Mouse (Mus musculus): ENCODE data around the gene Fnbp1.

The Fnbp1 gene

GRCm38 (mm10) chr2:31124694-31125093, 17.1 kb downstream of the Fnbp1 start:
- in situ Hi-C loops (cut with MseI, MboI): no loop called here

DNA sequence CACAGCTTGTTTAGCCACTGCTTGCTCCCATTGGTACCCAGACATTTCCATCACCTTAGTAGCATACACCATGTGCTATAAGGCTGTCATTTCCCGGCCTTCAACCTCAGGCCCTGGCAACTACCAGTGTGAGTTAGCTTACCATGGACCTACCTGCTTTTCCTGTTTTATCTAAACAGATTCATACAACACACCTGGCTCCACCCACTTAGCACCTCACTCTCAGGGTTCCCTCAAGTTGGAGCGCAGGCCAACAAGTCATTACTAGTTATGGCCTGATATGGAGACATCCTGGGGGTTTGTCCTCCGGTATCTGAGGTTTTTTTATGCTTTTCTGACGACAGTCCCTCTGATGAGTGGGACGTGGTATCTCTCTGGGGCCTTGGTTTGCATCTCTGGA, 18.3 kb downstream of the Fnbp1 start:
- in situ Hi-C loops (cut with MseI, MboI): no loop called here

DNA sequence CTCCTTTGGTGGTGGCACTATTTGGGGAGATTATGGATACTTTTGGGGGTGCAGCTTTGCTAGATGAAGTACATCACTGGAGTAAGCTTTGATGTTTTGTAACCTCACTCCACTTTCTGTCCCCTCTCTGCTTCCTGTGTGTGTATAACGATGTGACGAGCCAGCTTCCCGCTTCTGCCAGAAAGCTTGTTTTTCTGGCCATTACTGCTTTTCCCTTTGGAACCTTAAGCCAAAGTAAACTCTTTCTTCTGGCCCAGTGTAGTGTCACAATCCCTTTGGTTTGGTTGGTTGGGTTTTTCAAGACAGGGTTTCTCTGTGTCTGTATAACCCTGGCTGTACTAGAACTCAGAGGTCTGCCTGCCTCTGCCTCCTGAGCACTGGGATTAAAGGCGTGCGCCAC, 19.0 kb downstream of the Fnbp1 start:
- in situ Hi-C loops (cut with MseI, MboI): no loop called here

DNA sequence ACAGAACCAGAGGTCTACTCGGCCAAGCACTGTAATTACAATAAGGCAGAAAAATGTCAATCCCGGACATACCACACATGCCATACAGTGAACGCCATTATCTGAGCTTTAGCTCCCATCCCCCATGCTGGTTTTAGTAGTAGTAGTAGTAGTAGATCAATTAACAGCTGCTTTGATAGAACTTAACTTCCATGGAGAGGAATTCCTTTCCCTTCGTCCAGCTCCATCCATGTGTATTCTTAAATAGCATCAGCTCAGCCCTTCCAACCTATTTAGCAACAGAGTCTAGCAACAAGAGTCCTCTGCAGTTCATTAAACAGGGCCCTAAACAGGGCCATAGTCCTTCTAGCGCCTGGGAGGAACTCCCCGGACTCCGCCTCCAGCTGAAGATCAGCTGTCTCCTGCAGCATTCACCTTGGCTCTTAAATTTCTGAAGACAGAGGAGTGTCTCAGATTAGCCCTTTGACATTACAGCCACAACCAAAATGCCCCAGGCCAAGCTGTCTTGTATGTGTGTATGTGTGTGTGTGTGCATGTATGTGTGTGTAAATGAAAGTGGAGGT, 20.6 kb downstream of the Fnbp1 start:
- in situ Hi-C loops (cut with MseI, MboI): no loop called here

DNA sequence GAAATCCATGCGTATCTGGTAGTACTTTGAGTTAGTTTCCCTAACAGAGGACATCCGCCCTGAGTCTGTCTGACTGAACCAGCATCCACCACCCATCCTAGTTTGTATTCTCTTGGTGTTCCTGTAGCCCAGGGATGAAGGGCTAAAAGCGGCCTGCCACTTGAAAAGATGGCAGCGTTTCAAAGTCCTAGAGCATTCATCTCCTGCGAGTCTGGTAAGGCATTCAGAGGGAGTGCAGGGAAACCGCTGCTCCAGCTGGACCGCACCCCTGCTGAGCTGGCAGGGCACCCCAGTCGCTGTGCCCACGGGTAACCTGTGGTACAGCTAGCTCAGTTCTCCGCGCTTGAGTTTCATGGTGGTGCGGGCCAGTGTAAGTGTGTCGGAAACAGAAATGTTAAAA, 22.0 kb downstream of the Fnbp1 start:
- in situ Hi-C loops (cut with MseI, MboI): no loop called here

GRCm38 (mm10) chr2:31118639-31119380, 23.0 kb downstream of the Fnbp1 start:
- in situ Hi-C loops (cut with MseI, MboI): no loop called here

GRCm38 (mm10) chr2:31118211-31118610, 23.6 kb downstream of the Fnbp1 start:
- in situ Hi-C loops (cut with MseI, MboI): no loop called here

DNA sequence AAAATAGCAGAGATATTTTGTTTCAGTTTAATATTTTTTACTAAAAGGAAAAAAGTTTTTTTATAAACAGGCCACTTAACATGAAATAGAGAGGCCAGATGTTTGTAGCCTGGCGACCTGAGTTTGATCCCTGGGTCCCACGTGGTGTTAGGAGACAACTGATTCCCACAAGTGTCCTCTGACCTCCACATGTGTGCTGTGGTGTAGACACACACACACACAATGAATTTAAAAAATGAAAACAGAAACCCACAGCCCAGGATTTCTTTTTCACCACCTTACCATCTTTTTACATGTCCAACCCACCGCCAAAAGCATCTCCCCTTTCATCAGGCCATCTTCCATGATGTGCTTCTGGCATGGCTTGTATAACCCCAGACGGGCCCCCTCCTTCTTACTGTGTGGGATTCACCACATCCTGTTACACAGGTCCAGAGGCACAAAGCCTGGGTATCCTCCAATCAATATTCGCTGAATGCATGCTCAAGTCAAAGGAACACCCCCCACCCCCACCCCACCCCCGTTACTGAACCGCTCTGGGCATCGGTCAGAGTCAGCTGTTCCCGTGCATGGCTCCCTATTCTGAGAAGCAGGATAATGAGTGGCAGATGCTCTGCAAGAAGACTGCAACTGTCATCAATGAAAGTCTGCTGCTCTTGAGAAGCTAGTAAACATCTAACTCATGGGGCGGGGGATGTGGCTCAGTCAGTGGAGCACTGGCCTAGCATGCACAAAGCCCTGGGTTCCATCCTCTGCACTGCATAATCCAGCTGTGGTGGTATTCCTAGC, 25.7 kb downstream of the Fnbp1 start:
- in situ Hi-C loops (cut with MseI, MboI): no loop called here

GRCm38 (mm10) chr2:31115091-31115942, 26.5 kb downstream of the Fnbp1 start:
- in situ Hi-C loops (cut with MseI, MboI): no loop called here

DNA sequence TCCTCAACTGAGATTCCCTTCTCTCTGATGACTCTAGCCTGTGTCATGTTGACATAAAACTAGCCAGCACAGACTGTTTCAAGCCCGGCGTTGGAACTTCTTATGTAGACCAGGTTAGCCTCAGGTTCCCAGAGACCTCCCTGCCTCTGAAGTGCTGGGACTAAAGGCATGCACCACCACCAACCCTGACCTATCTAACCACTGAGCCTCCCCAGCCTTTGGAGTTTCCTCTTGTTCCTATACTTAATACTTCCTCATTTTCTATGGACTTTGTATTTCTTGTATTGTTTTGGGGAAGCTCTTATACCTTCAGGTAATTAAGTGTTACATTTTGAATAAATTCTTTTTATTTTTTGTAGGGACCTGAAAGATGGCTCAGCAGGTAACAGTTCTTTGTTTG, 27.6 kb downstream of the Fnbp1 start:
- in situ Hi-C loops (cut with MseI, MboI): no loop called here

GRCm38 (mm10) chr2:31111685-31112084, 30.1 kb downstream of the Fnbp1 start:
- in situ Hi-C loops (cut with MseI, MboI): no loop called here

GRCm38 (mm10) chr2:31109960-31110548, 31.8 kb downstream of the Fnbp1 start:
- in situ Hi-C loops (cut with MseI, MboI): no loop called here

- in situ Hi-C loops (cut with MseI, MboI): no loop called here
These were observed 33.6 kb downstream of the Fnbp1 start for GRCm38 (mm10) chr2:31108186-31108585.

DNA sequence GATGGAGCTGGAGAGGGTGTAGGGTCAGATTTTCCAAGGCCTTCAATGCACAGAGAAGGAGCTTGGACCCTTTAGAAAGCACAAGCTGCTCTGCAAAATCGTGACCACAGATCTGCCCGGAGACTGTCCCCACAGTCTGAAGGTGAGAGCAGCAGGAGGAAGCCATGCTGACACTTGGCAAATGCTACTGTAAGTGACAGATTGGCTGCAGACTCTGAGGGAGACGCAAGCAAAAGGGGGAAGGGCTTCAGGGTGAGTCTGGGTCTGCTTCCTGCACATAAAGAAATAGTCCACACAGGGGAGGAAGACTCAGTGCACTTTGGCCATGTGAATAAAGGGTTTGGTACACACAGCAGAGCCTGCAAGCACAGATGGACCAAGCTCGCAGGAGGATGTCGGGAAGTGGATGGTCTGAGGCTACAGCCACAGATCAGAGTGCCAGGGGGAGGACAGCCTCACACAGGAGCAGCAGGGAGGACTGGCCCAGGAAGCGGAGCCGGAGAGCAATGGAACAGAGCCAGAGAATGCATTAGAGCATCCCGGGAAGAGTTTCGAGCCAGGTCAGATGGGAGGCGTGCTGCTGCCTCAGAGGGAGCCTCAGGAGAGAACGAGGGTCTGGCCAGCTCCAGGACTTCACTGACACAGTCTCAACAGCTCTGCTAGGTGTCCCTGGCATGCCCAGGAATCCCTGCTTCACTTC, 35.0 kb downstream of the Fnbp1 start:
- in situ Hi-C loops (cut with MseI, MboI): no loop called here

GRCm38 (mm10) chr2:31106004-31106403, 35.8 kb downstream of the Fnbp1 start:
- in situ Hi-C loops (cut with MseI, MboI): no loop called here

GRCm38 (mm10) chr2:31105279-31105678, 36.5 kb downstream of the Fnbp1 start:
- in situ Hi-C loops (cut with MseI, MboI): no loop called here

DNA sequence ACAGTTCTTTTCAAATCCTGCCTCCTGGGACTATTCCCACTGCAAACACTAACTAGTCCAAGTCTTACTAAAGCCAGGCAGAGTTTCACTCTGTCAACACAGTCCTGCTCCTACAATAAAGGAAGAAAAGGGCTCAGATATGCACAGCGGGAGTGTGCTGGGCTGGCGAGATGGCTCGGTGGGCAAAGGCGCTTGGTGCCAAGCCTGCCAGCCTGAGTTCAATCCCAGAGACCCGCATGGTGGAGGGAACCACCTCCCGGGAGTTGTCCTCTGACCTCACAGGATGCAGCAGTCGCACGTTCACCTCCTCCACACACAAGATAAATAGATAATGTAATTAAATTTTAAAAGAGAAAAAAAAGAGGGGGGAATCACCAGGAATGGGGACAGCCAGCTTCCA, 38.5 kb downstream of the Fnbp1 start:
- in situ Hi-C loops (cut with MseI, MboI): no loop called here

DNA sequence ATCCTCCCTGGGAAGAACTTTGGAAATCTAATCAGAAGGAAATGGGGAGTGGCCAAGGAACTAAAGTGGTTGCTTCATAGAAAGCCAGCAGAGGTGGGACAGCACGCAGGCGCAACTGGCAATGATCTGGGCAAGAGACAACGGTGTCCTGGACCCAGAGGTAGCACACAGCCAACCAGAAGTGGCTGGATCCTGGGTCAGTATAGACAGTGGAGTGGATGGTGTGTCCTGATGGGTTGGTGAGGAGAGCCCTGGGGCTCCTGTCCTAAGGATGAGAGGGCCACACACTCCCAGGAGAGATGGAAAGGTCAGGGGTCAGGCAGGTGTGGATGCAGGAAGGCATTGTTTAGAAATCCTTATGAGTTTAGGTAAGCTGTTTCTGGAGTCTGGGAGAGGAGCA, 40.5 kb downstream of the Fnbp1 start:
- in situ Hi-C loops (cut with MseI, MboI): no loop called here

GRCm38 (mm10) chr2:31099079-31099478, 42.7 kb downstream of the Fnbp1 start:
- in situ Hi-C loops (cut with MseI, MboI): no loop called here

DNA sequence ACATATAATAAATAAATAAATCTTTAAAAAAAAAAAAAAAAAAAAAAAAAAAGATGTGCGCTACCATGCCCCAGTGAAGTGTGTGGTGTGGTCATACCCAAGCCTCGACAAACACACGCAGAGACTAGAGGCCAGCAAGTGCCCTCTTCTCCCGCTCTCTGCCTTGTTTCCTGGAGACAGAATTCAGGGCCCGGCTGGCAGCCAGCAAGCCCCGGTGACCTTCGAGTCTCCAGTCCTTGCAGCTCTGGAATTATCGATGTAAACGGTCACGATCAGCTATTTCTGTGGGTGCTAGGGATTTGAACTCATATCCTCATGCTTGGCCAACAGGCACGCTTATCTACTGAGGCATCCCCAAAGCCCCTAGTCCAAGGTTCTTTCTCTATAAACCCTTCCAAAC, 43.2 kb downstream of the Fnbp1 start:
- in situ Hi-C loops (cut with MseI, MboI): no loop called here

- in situ Hi-C loops (cut with MseI, MboI): no loop called here
These were observed 44.5 kb downstream of the Fnbp1 start for GRCm38 (mm10) chr2:31097276-31097675.
